Mouse (Mus musculus): ENCODE data around the gene Zc3h4. TPM values are rescaled to one million over a fixed set of nuclear protein-coding genes. Genes with fewer than 3 reads are reported as not detected.

Gene Zc3h4
- polyA plus RNA-seq, 1 experiment from 2014 or later = 24.6 TPM

DNA sequence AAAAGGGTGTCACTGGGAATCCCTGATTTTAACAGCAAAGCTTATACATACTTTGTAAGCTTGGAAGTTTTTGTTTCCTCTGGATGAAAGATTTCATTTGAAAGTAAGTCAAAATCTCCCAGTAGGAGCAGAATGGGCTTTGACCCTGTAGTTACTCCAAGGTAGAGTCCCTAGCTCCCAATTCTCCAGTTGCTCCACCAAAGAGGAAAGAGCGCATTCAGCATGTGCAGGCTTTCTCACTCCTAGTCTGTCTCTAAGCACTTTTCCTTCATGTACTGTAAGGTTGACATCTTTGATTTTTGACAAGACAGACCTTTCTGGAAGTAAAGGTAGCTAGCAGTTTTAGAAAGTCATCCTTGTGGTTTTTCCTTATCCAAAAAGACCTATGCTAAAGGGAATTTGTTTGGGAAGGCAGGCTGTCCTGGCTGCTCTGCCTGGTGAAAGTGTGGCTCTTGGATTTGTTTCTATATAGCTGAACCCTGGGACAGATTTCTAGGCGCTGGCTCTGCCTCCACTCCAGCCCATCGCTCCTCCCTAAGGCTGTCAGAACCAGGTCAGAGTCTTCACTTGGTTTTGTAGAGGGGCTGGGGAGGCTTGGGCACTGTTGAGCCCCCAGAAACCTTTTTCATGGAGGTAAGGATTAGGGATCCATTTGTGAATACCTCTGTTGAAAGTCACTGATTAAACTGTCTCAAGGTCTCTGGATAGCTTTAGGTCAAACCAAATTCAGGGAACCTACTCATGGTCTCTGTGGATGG, 3.8 kb downstream of the Zc3h4 start:
- H3K36me3 ChIP-seq = peaks cover 45% of the 10 kb centered on the region
- H3K27me3 ChIP-seq (ENCODE audit: low read depth, poor library complexity, severe bottlenecking) = no peaks in the 10 kb centered on the region
- H3K4me3 ChIP-seq = peak overlapping the region; percentile 8; the same call in 1 of the 2 replicates
- peaks cover 38% of the 10 kb centered on the region for H3K4me1 ChIP-seq
- H3K27ac ChIP-seq = peak overlapping the region; percentile 64
- 91% methylated on average over 3 of the region's 3 CpGs for WGBS
- no peaks in the 10 kb centered on the region for H3K9me3 ChIP-seq (replicated peaks)
- DNase-seq (ENCODE audit: low spot score) = no peak

DNA sequence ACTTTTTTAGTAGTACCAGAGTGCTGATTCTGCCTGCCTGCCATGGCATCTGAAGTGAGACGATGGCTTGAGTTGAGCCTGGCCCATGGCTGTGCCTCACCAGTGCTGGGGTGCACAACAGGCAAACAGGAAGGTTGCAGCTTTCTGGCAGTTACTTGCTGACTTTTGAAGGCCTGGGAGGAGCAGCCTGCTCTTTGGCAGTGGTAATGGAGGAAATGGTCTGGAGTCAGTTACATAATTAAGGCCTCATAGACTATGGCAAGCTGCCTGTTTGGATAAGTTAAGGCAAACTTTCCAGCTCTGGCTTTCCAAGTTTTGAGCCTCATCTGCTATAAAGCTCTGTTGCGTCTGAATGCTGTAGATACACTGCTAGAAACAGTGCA, 4.4 kb downstream of the Zc3h4 start:
- WGBS = 82% methylated on average over 2 of the region's 2 CpGs
- DNase-seq (ENCODE audit: low spot score) = no peak
- peaks cover 49% of the 10 kb centered on the region for H3K36me3 ChIP-seq
- no peaks in the 10 kb centered on the region for H3K9me3 ChIP-seq (replicated peaks)
- H3K4me1 ChIP-seq = peaks cover 38% of the 10 kb centered on the region
- peak overlapping the region; percentile 64; the same call in 1 of the 2 replicates for H3K27ac ChIP-seq
- 0 out of 2 replicates have a peak overlapping the region, but pooled peaks have one; percentile 8 for H3K4me3 ChIP-seq
- no peaks in the 10 kb centered on the region for H3K27me3 ChIP-seq (ENCODE audit: low read depth, poor library complexity, severe bottlenecking)

GRCm38 (mm10) chr7:16405516-16406351, 5.0 kb downstream of the Zc3h4 start:
- DNase-seq (ENCODE audit: low spot score) = no peak
- peaks cover 56% of the 10 kb centered on the region for H3K36me3 ChIP-seq

GRCm38 (mm10) chr7:16406978-16407377, 6.3 kb downstream of the Zc3h4 start:
- Histone ChIP-seq H3K36me3 (peaks cover 69% of the 10 kb centered on the region), H3K27me3 (ENCODE audit: low read depth, poor library complexity, severe bottlenecking) (no peaks in the 10 kb centered on the region), H3K4me3 (no peak overlapping the region), H3K4me1 (peaks cover 44% of the 10 kb centered on the region), H3K9me3 (replicated peaks) (no peaks in the 10 kb centered on the region), H3K27ac (no peak overlapping the region)
- no peak for DNase-seq (ENCODE audit: low spot score)
- WGBS = 97% methylated on average over 3 of the region's 3 CpGs

More at GRCm38 (mm10) chr7:16405516-16406351, 5.0 kb downstream of the Zc3h4 start:
- Histone ChIP-seq H3K4me1 (peaks cover 38% of the 10 kb centered on the region), H3K4me3 (no peak overlapping the region), H3K9me3 (replicated peaks) (no peaks in the 10 kb centered on the region), H3K27ac (peak overlapping the region; percentile 26), H3K27me3 (ENCODE audit: low read depth, poor library complexity, severe bottlenecking) (no peaks in the 10 kb centered on the region)
- 80% methylated on average over 11 of the region's 11 CpGs for WGBS

DNA sequence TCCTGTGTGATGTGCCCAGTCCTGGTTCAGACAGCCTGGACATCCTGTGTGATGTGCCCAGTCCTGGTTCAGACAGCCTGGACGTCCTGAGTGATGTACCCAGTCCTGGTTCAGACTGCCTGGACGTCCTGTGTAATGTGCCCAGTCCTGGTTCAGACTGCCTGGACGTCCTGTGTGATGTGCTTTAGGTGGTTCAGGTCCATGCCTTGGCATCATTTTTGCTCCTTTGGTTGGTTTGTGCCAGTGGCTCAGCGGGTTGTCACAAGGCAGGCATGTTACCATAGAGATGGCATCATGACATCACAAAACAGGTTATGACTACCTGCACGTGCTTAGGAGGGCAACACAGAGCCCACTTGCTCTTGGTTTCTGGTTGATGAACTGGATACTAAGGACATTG, 10.4 kb downstream of the Zc3h4 start:
- H3K4me3 ChIP-seq = no peak overlapping the region
- H3K4me1 ChIP-seq = peaks cover 26% of the 10 kb centered on the region
- peaks cover 93% of the 10 kb centered on the region for H3K36me3 ChIP-seq
- 88% methylated on average over 5 of the region's 5 CpGs for WGBS
- DNase-seq (ENCODE audit: low spot score) = no peak
- H3K9me3 ChIP-seq (replicated peaks) = no peaks in the 10 kb centered on the region
- H3K27ac ChIP-seq = no peak overlapping the region
- no peaks in the 10 kb centered on the region for H3K27me3 ChIP-seq (ENCODE audit: low read depth, poor library complexity, severe bottlenecking)

DNA sequence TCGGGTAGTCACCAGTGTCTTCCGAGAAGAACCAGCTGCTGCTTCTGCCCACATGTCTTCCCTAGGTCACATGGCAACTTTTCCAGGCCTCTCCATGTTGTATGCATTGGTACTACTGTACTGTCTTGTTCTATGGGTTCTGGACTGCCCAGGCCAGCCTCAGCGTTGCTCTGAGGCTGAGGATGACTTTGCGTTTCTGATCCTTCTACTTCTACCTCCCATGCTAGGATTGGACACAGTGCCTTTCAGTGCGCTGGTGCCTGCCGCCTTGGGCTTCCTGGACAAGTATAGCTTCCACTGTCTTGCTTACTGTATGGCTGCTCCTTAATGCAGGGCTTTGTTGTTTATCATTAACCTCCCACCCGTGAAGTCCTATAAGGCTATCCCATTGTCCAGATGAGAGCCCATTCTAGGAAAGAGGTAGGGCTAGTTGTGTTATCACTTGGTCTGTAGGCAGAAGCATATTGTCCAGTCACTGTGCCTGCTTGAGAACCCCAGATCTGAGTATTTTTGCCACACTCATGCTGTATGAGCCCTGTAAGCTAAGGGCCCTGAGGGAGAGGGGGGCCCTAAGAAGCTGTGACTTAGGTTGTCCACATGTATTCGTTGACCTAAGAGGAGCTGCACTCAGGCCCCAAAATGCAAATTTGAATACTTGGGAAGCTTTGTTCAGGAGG, 11.6 kb downstream of the Zc3h4 start:
- DNase-seq (ENCODE audit: low spot score) = no peak
- H3K9me3 ChIP-seq (replicated peaks) = no peaks in the 10 kb centered on the region
- H3K4me1 ChIP-seq = peaks cover 23% of the 10 kb centered on the region
- H3K27me3 ChIP-seq (ENCODE audit: low read depth, poor library complexity, severe bottlenecking) = no peaks in the 10 kb centered on the region
- WGBS = 92% methylated on average over 8 of the region's 8 CpGs
- no peak overlapping the region for H3K4me3 ChIP-seq
- H3K27ac ChIP-seq = peak overlapping the region; percentile 50; the same call in 1 of the 2 replicates
- peaks cover 95% of the 10 kb centered on the region for H3K36me3 ChIP-seq

- H3K4me1 ChIP-seq = peaks cover 23% of the 10 kb centered on the region
- DNase-seq (ENCODE audit: low spot score) = no peak
- H3K4me3 ChIP-seq = no peak overlapping the region
- H3K27ac ChIP-seq = no peak overlapping the region
- 84% methylated on average over 2 of the region's 2 CpGs for WGBS
- H3K27me3 ChIP-seq (ENCODE audit: low read depth, poor library complexity, severe bottlenecking) = no peaks in the 10 kb centered on the region
- H3K9me3 ChIP-seq (replicated peaks) = no peaks in the 10 kb centered on the region
- peaks cover 96% of the 10 kb centered on the region for H3K36me3 ChIP-seq
Measured at GRCm38 (mm10) chr7:16412930-16413329, 12.2 kb downstream of the Zc3h4 start.

DNA sequence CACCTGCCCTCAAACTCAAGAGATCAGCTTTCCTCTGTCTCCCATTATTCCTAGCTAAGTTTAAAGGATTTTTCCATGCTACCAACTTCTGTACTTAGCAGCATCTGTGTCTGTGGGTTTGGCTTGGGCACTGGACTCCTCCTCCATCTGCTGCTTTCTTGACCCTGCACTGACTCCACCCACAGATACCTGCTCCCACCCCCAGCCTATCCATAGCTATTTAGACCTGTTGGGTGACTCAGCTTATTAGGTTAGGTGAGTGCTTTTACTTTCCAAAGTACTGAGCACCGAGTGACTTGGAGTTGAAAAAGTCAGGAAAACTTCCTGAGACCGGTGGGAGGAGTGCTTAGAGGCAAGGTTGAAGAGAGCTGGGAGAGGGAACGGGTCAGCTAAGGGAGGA, 14.7 kb downstream of the Zc3h4 start:
- no peak overlapping the region for H3K27ac ChIP-seq

GRCm38 (mm10) chr7:16417141-16417771, 16.5 kb downstream of the Zc3h4 start:
- H3K9me3 ChIP-seq (replicated peaks) = no peaks in the 10 kb centered on the region
- DNase-seq (ENCODE audit: low spot score) = no peak
- H3K27ac ChIP-seq = no peak overlapping the region
- H3K36me3 ChIP-seq = peaks cover 98% of the 10 kb centered on the region
- WGBS = 93% methylated on average over 10 of the region's 10 CpGs
- H3K4me3 ChIP-seq = no peak overlapping the region
- no peaks in the 10 kb centered on the region for H3K27me3 ChIP-seq (ENCODE audit: low read depth, poor library complexity, severe bottlenecking)
- H3K4me1 ChIP-seq = peaks cover 14% of the 10 kb centered on the region

More for the DNA sequence above, 14.7 kb downstream of the Zc3h4 start:
- H3K9me3 ChIP-seq (replicated peaks) = no peaks in the 10 kb centered on the region
- no peak for DNase-seq (ENCODE audit: low spot score)
- peaks cover 97% of the 10 kb centered on the region for H3K36me3 ChIP-seq
- no peaks in the 10 kb centered on the region for H3K27me3 ChIP-seq (ENCODE audit: low read depth, poor library complexity, severe bottlenecking)
- 87% methylated on average over 3 of the region's 3 CpGs for WGBS
- no peak overlapping the region for H3K4me3 ChIP-seq
- H3K4me1 ChIP-seq = peaks cover 23% of the 10 kb centered on the region

DNA sequence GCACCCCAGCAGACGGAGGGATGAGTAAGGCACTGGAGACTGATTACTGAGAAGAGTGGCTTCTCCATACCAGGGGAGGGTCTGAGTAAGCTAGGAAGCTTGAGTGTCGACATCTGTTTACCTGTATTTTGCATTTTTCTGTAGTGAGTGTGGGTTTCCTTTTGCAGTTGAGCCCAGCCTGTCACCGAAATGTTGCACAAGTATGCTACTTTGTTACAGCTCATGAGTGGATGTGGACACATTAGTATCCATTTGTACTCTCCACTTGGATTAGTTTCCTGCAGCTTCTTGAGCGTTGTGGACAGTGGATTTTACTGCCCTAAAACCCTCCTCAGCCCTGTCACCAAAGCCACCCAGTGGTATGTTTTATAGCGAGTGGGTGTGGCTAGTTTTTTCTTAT, 18.0 kb downstream of the Zc3h4 start:
- peaks cover 4% of the 10 kb centered on the region; the same call in 1 of the 2 replicates for H3K4me1 ChIP-seq
- no peak for DNase-seq (ENCODE audit: low spot score)
- H3K36me3 ChIP-seq = peaks cover 97% of the 10 kb centered on the region
- no peak overlapping the region for H3K4me3 ChIP-seq
- H3K27me3 ChIP-seq (ENCODE audit: low read depth, poor library complexity, severe bottlenecking) = no peaks in the 10 kb centered on the region
- WGBS = 88% methylated on average over 5 of the region's 5 CpGs
- H3K9me3 ChIP-seq (replicated peaks) = no peaks in the 10 kb centered on the region
- H3K27ac ChIP-seq = no peak overlapping the region

- Histone ChIP-seq H3K9me3 (replicated peaks) (no peaks in the 10 kb centered on the region), H3K4me1 (no peaks in the 10 kb centered on the region), H3K4me3 (no peak overlapping the region), H3K27ac (no peak overlapping the region), H3K36me3 (peaks cover 99% of the 10 kb centered on the region), H3K27me3 (ENCODE audit: low read depth, poor library complexity, severe bottlenecking) (no peaks in the 10 kb centered on the region)
- WGBS = 94% methylated on average over 8 of the region's 8 CpGs
- no peak for DNase-seq (ENCODE audit: low spot score)
Measured at GRCm38 (mm10) chr7:16420493-16421118, 19.9 kb downstream of the Zc3h4 start.

DNA sequence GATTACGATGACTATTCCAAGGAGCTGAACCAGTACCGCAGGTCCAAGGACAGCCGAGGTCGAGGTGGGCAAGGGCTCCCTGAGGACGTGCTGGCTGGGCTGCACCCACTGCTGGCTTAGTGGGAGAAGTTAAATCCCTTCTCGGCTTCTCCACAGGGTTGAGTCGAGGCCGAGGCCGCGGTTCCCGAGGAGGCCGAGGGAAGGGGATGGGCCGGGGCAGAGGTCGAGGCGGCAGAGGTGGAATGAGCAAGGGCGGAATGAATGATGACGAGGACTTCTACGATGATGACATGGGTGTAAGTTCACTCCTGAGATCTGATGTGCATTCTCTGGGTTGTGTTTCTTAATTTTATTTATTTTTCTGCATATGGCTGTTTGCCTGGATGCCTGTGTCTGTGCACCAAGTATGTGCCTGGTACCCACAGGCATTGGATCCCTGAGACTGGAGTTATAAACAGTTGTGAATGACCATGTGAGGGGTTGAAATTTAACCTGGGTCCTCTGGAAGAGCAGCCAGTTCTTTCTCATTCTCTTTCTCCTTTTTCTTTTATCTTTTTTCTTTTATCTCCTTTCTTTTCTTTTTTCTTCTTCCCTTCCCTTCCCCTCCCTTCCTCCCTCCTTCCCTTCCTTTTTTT, 21.6 kb downstream of the Zc3h4 start:
- Histone ChIP-seq H3K4me1 (no peaks in the 10 kb centered on the region), H3K27ac (no peak overlapping the region), H3K27me3 (ENCODE audit: low read depth, poor library complexity, severe bottlenecking) (no peaks in the 10 kb centered on the region), H3K4me3 (no peak overlapping the region), H3K9me3 (replicated peaks) (no peaks in the 10 kb centered on the region), H3K36me3 (peaks cover 99% of the 10 kb centered on the region)
- no peak for DNase-seq (ENCODE audit: low spot score)
- WGBS = 90% methylated on average over 18 of the region's 18 CpGs
